Mouse (Mus musculus): ENCODE measurements at regions not wholly inside any gene's neighbourhood (a gene's known extent, or its start where the extent isn't known, plus 50 kb on each side); places are given as distances from the start of the nearest gene placed in this dataset.

GRCm38 (mm10) chr10:98695371-98695725 is 218.9 kb upstream of the Atp2b1 start:
- no peak for DNase-seq
- intact Hi-C loops (cut with DNase I) = no loop called here

GRCm38 (mm10) chr10:98697866-98698265 is 216.3 kb upstream of the Atp2b1 start:
- intact Hi-C loops (cut with DNase I) = no loop called here
- no peak for DNase-seq

- intact Hi-C loops (cut with DNase I) = no loop called here
- no peak for DNase-seq
Observed at GRCm38 (mm10) chr10:98699579-98699978, 214.6 kb upstream of the Atp2b1 start.

- DNase-seq = peak in 1 of 2 experiments; percentile 9
- intact Hi-C loops (cut with DNase I) = no loop called here
Observed at GRCm38 (mm10) chr10:98700407-98700806, 213.8 kb upstream of the Atp2b1 start.

- intact Hi-C loops (cut with DNase I) = no loop called here
- DNase-seq = no peak
Observed at GRCm38 (mm10) chr10:98701285-98701684, 212.9 kb upstream of the Atp2b1 start.

- intact Hi-C loops (cut with DNase I) = no loop called here
- no peak for DNase-seq
Observed at GRCm38 (mm10) chr10:98702470-98703215, 211.6 kb upstream of the Atp2b1 start.

GRCm38 (mm10) chr10:98703642-98704293 is 210.4 kb upstream of the Atp2b1 start:
- DNase-seq = no peak
- intact Hi-C loops (cut with DNase I) = no loop called here

- DNase-seq = no peak
Observed at GRCm38 (mm10) chr10:98704559-98704958, 209.6 kb upstream of the Atp2b1 start.

GRCm38 (mm10) chr10:98717856-98718255 is 196.3 kb upstream of the Atp2b1 start:
- intact Hi-C loops (cut with DNase I) = loop anchor here (10.0 kb wide), 1 partner anchor 367 kb away; no protein-coding TSS in a partner anchor
- DNase-seq = no peak

More at GRCm38 (mm10) chr10:98704559-98704958, 209.6 kb upstream of the Atp2b1 start:
- intact Hi-C loops (cut with DNase I) = no loop called here

- DNase-seq = no peak
- intact Hi-C loops (cut with DNase I) = loop anchor here (10.0 kb wide), 1 partner anchor 366 kb away; no protein-coding TSS in a partner anchor
Observed at GRCm38 (mm10) chr10:98718706-98719105, 195.5 kb upstream of the Atp2b1 start.

- intact Hi-C loops (cut with DNase I) = no loop called here
- DNase-seq = no peak
Observed at GRCm38 (mm10) chr10:98720256-98721005, 193.8 kb upstream of the Atp2b1 start.

- no peak for DNase-seq
- intact Hi-C loops (cut with DNase I) = no loop called here
Observed at GRCm38 (mm10) chr10:98725110-98725509, 189.1 kb upstream of the Atp2b1 start.

GRCm38 (mm10) chr10:98727130-98727529 is 187.1 kb upstream of the Atp2b1 start:
- no peak for DNase-seq
- intact Hi-C loops (cut with DNase I) = no loop called here

- intact Hi-C loops (cut with DNase I) = no loop called here
- no peak for DNase-seq
Observed at GRCm38 (mm10) chr10:98728396-98729030, 185.7 kb upstream of the Atp2b1 start.

GRCm38 (mm10) chr10:98733950-98734585 is 180.1 kb upstream of the Atp2b1 start:
- no peak for DNase-seq
- intact Hi-C loops (cut with DNase I) = no loop called here

- intact Hi-C loops (cut with DNase I) = no loop called here
- DNase-seq = no peak
Observed at GRCm38 (mm10) chr10:98740507-98741147, 173.6 kb upstream of the Atp2b1 start.

GRCm38 (mm10) chr10:98741398-98741797 is 172.8 kb upstream of the Atp2b1 start:
- peak; percentile 15 to 27 for DNase-seq
- intact Hi-C loops (cut with DNase I) = no loop called here

GRCm38 (mm10) chr10:98742822-98743605 is 171.2 kb upstream of the Atp2b1 start:
- intact Hi-C loops (cut with DNase I) = no loop called here
- peak; percentile 29 to 33 for DNase-seq

- DNase-seq = peak; percentile 19 to 27
- intact Hi-C loops (cut with DNase I) = no loop called here
Observed at GRCm38 (mm10) chr10:98744246-98744645, 170.0 kb upstream of the Atp2b1 start.
